Mouse (Mus musculus) B cell, adult 62 days (primary cell): ENCODE results near the gene Gm28051. TPM values are rescaled to one million over a fixed set of nuclear protein-coding genes. Genes with fewer than 3 reads are reported as not detected.

Source experiments
- total RNA-seq: library from RNA; stranded (reverse); gene quantifications from 4 replicates; pipeline ENCODE4 v1.2.4, GENCODE M21; 2023

Gm28051 gene
- total RNA-seq = not detected in 4 replicates

GRCm38 (mm10) chr12:102757689-102758402, at the start of gene Gm28051, which contains the start of the genes Gon7 and Ubr7:
Gene Gm28051, minus strand, starts transcription at chr12:102757765.
Gene Gon7, minus strand, starts transcription at chr12:102757803.
Gene Ubr7, plus strand, starts transcription at chr12:102757967.

GRCm38 (mm10) chr12:102758403-102758756, 815 bp upstream of the Gm28051 start, which contains the start of gene Gm20604:
Gene Gm20604, minus strand, starts transcription at chr12:102758672.

GRCm38 (mm10) chr12:102743589-102744574, 13.7 kb downstream of the Gm28051 start, which contains the start of the genes Moap1 and Tmem251:
Gene Moap1, minus strand, starts transcription at chr12:102743661.
Gene Tmem251, plus strand, starts transcription at chr12:102743762.

DNA sequence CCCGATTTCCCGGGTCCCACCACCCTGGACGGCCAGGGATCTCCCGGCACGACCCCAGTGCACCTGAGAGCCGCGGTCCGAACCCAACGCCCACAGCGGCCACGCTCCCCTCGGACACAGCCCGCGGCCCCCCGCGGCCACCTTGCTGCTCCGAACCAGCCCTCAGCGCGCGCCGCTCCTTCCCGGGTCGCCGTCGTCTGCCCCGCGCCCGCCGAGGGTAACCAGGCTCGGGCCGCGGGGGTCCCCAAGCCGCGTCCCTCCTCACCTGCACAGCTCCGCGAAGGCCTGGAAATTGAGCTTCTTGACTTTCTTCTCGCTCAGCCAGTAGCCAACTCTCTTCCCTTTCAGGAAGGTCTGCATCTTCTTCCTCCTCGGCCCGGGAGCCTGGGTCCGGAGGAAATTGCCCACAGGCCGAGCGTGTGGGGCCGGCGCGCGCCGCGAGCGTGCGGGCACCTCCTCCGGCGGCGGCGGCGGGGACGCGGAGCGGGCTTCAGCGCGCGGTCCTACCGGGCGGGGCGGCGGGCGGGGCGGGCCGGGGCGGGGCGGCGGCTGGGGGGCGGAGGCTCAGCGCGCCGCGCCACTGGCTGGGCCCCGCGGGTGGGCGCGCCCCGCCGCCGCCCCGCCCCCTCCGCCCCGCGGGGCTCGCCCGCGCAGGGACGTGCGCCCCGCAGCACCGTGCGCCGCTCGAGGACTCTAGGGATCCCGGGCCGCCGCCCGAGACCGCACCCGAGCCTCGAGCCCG, 52.9 kb downstream of the Gm28051 start, which contains the start of gene Itpk1:
Gene Itpk1, minus strand, starts transcription at position 474 of the 742 bp plus-strand sequence.

Other genes starting within 250 kb of the Gm28051 start
- not detected in 4 replicates for gene Chga, start 202.8 kb downstream of the Gm28051 start, total RNA-seq
- gene Itpk1, start 52.8 kb downstream of the Gm28051 start, total RNA-seq = 21.5 to 42.6 TPM (median 34.5 TPM) in 4 replicates
- 9.7 to 16.3 TPM (median 12.7 TPM) in 4 replicates for gene Moap1, start 14.1 kb downstream of the Gm28051 start, total RNA-seq
- gene Tmem251, start 14.0 kb downstream of the Gm28051 start, total RNA-seq = 37.7 to 38.9 TPM (median 38.4 TPM) in 4 replicates
- gene Gon7, start within 50 bp of the Gm28051 start, total RNA-seq = 29.6 to 33.3 TPM (median 32.1 TPM) in 4 replicates
- 19.3 to 23.8 TPM (median 19.7 TPM) in 4 replicates for gene Ubr7, start 202 bp upstream of the Gm28051 start, total RNA-seq
- gene Gm20604, start 907 bp upstream of the Gm28051 start, total RNA-seq = 8.2 to 9.4 TPM (median 8.8 TPM) in 4 replicates
- 41.6 to 46.4 TPM (median 44.5 TPM) in 4 replicates for gene Btbd7, start 120.7 kb upstream of the Gm28051 start, total RNA-seq
- not detected in 4 replicates for gene Cox8c, start 141.6 kb upstream of the Gm28051 start, total RNA-seq
- gene Unc79, start 191.1 kb upstream of the Gm28051 start, total RNA-seq = not detected in 4 replicates